Mouse (Mus musculus): ENCODE results near the gene Gm20388. TPM values are rescaled to one million over a fixed set of nuclear protein-coding genes. Genes with fewer than 3 reads are reported as not detected.

The Gm20388 gene
- polyA plus RNA-seq, 1 experiment, result 18.7 TPM

DNA sequence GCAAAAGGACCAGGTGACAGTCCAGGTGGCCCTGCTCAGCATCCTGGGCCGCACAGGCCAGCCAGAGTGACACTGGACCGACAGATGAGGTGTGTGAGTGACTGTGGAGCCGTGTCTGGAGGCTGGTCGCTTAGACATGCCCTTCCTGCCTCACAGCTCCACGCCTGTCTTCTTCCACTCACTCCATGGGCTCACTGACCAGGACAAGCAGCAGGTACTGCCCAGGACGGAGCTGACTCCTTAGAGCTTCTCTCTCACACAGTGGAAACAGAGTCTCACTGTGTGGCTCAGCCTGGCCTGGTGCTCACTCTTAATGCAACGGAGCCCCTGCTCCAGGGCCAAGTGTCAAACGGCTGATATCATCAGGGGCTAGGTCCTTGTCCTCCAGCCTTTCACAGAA is 1884.8 kb downstream of the Gm20388 start:
- TF ChIP-seq POLR2A (IDR thresholded peaks at IDR 0.05; ENCODE audit: borderline replicate concordance, insufficient read depth, low read length) (no peak), CTCF (IDR thresholded peaks at IDR 0.05; ENCODE audit: borderline replicate concordance, insufficient read depth, low read depth, low read length) (no peak)
- DNase-seq, result peak in 1 of 2 experiments; percentile 59
- WGBS, result 89% methylated on average over 8 of the region's 8 CpGs
- Histone ChIP-seq H3K4me1 (ENCODE audit: control insufficient read depth, insufficient read depth, low read length) (peaks cover 9% of the 10 kb centered on the region), H3K4me3 (replicated peaks; ENCODE audit: insufficient read depth, low read depth, low read length) (no peak overlapping the region), H3K27me3 (ENCODE audit: control insufficient read depth, insufficient read depth, low read length) (no peaks in the 10 kb centered on the region), H3K27ac (ENCODE audit: insufficient read depth, low read length) (no peak overlapping the region)

DNA sequence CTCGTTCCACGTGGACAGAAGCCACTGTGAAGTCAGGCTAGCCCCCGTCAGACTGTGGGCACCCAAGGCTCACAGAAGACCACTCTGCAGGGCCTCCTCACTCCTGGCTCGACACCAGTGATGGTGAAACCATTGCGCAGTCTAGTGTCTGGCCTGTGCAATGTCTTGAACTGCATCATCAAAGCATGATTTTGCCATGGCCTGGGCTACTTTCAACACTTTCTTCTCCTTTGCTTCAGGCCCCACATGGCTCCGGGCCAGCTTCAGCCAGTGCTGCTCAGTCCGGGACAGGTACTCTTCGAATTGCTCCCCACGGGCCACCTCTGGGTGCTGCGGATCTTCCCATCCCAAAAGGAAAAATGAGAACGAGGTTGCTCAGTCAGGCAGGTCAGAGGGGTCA is 1885.8 kb downstream of the Gm20388 start:
- TF ChIP-seq POLR2A (IDR thresholded peaks at IDR 0.05; ENCODE audit: borderline replicate concordance, insufficient read depth, low read length) (no peak), CTCF (IDR thresholded peaks at IDR 0.05; ENCODE audit: borderline replicate concordance, insufficient read depth, low read depth, low read length) (no peak)
- DNase-seq, result peak in 1 of 2 experiments; percentile 15
- Histone ChIP-seq H3K4me1 (ENCODE audit: control insufficient read depth, insufficient read depth, low read length) (peaks cover 9% of the 10 kb centered on the region), H3K27me3 (ENCODE audit: control insufficient read depth, insufficient read depth, low read length) (no peaks in the 10 kb centered on the region), H3K27ac (ENCODE audit: insufficient read depth, low read length) (no peak overlapping the region), H3K4me3 (replicated peaks; ENCODE audit: insufficient read depth, low read depth, low read length) (no peak overlapping the region)
- WGBS, result 84% methylated on average over 11 of the region's 11 CpGs

DNA sequence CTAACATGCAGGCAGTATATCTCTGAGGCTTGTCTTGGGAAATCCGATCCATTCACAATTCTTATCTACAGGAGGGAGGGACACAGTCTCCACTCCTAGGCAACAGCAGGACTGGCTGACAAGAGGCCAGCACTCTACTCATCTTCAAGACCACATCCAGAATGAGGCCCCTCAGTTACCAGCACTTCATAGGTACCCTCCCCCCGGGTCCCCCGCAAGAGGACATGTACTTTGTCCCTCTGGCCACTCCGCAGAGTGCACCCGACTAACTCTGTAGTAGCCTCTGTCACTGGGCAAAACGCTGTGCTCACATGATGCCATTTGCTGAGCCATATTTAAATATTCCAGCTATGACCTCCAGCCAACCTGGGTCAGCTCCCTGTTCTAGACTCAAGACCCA is 1887.8 kb downstream of the Gm20388 start:
- Histone ChIP-seq H3K27ac (ENCODE audit: insufficient read depth, low read length) (no peak overlapping the region), H3K4me3 (replicated peaks; ENCODE audit: insufficient read depth, low read depth, low read length) (no peak overlapping the region), H3K4me1 (ENCODE audit: control insufficient read depth, insufficient read depth, low read length) (peaks cover 13% of the 10 kb centered on the region), H3K27me3 (ENCODE audit: control insufficient read depth, insufficient read depth, low read length) (no peaks in the 10 kb centered on the region)
- DNase-seq, result no peak
- WGBS, result 91% methylated on average over 6 of the region's 6 CpGs
- no peak for TF ChIP-seq CTCF (IDR thresholded peaks at IDR 0.05; ENCODE audit: borderline replicate concordance, insufficient read depth, low read depth, low read length)
- TF ChIP-seq POLR2A (IDR thresholded peaks at IDR 0.05; ENCODE audit: borderline replicate concordance, insufficient read depth, low read length), result no peak

DNA sequence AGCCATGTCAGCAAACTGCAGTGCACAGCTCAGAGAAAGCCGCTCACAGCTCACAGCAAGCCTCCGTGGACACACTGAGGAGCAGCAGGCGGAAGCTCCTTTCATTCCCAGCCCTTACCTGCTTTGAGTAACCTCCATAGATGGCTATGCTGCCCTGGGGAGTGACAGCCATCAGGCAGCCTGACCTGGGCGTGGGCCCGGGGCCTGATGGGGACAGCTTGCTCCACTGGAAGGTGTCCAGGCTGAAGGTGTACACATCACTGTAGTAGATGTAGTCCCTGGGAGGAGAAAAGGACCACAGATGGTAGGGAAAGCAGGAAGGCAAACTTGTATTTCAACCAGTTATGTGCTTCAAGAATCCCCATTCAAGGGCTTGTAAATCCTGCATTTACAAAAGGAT is 1894.2 kb downstream of the Gm20388 start:
- DNase-seq, result peak in 1 of 2 experiments; percentile 59
- Histone ChIP-seq H3K27me3 (ENCODE audit: control insufficient read depth, insufficient read depth, low read length) (no peaks in the 10 kb centered on the region), H3K4me1 (ENCODE audit: control insufficient read depth, insufficient read depth, low read length) (peaks cover 17% of the 10 kb centered on the region), H3K4me3 (replicated peaks; ENCODE audit: insufficient read depth, low read depth, low read length) (no peak overlapping the region), H3K27ac (ENCODE audit: insufficient read depth, low read length) (no peak overlapping the region)
- WGBS, result 26% methylated on average over 5 of the region's 5 CpGs
- TF ChIP-seq POLR2A (IDR thresholded peaks at IDR 0.05; ENCODE audit: borderline replicate concordance, insufficient read depth, low read length) (no peak), CTCF (IDR thresholded peaks at IDR 0.05; ENCODE audit: borderline replicate concordance, insufficient read depth, low read depth, low read length) (no peak)

DNA sequence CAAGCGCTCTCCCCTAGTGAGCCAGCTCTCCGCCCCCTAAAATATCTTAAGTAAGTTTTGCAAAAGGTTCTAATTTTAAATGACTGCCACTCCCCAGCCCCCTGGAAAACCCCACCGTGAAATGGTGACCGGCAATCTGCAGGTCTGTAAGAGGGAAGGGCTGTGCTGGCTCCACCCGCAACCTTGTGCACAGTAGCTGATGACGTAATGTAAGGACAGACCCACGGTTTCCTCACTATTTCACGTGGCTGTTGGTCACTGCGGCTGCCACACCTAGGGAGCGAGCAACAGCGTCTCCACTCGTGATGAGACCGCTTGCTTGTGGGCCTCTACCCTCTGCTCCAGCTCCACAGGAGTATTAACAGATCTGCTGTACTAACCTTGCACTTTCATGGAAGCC is 1895.5 kb downstream of the Gm20388 start:
- DNase-seq, result no peak
- 91% methylated on average over 13 of the region's 13 CpGs for WGBS
- Histone ChIP-seq H3K27ac (ENCODE audit: insufficient read depth, low read length) (no peak overlapping the region), H3K27me3 (ENCODE audit: control insufficient read depth, insufficient read depth, low read length) (no peaks in the 10 kb centered on the region), H3K4me3 (replicated peaks; ENCODE audit: insufficient read depth, low read depth, low read length) (no peak overlapping the region), H3K4me1 (ENCODE audit: control insufficient read depth, insufficient read depth, low read length) (peaks cover 20% of the 10 kb centered on the region)
- TF ChIP-seq CTCF (IDR thresholded peaks at IDR 0.05; ENCODE audit: borderline replicate concordance, insufficient read depth, low read depth, low read length) (no peak), POLR2A (IDR thresholded peaks at IDR 0.05; ENCODE audit: borderline replicate concordance, insufficient read depth, low read length) (no peak)

DNA sequence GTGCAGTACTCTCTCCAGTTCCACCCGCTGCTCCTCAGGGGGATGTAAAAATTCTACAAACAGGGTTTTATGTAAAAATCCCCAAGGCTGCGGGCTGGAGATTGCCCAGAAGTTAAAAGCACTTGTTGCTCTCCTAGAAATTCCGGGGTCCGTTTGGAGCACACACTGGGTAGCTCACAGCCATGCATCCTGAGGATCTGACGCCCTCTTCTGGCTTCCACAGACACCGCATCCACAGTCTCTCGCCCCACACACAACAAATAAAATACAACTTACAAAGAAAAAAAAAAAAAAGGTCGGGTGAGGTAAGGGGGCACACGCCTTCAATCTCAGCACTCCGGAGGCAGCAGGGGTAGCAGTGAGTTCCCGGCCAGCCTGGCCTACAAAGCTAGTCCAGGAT is 1897.4 kb downstream of the Gm20388 start:
- 77% methylated on average over 11 of the region's 11 CpGs for WGBS
- no peaks in the 10 kb centered on the region for H3K27me3 ChIP-seq (ENCODE audit: control insufficient read depth, insufficient read depth, low read length)
- no peak overlapping the region for H3K4me3 ChIP-seq (replicated peaks; ENCODE audit: insufficient read depth, low read depth, low read length)
- TF ChIP-seq POLR2A (IDR thresholded peaks at IDR 0.05; ENCODE audit: borderline replicate concordance, insufficient read depth, low read length), result no peak
- peak; percentile 44; the same call in 1 of the 2 replicates for TF ChIP-seq CTCF (IDR thresholded peaks at IDR 0.05; ENCODE audit: borderline replicate concordance, insufficient read depth, low read depth, low read length)
- peaks cover 22% of the 10 kb centered on the region for H3K4me1 ChIP-seq (ENCODE audit: control insufficient read depth, insufficient read depth, low read length)
- DNase-seq, result no peak
- H3K27ac ChIP-seq (ENCODE audit: insufficient read depth, low read length), result no peak overlapping the region

DNA sequence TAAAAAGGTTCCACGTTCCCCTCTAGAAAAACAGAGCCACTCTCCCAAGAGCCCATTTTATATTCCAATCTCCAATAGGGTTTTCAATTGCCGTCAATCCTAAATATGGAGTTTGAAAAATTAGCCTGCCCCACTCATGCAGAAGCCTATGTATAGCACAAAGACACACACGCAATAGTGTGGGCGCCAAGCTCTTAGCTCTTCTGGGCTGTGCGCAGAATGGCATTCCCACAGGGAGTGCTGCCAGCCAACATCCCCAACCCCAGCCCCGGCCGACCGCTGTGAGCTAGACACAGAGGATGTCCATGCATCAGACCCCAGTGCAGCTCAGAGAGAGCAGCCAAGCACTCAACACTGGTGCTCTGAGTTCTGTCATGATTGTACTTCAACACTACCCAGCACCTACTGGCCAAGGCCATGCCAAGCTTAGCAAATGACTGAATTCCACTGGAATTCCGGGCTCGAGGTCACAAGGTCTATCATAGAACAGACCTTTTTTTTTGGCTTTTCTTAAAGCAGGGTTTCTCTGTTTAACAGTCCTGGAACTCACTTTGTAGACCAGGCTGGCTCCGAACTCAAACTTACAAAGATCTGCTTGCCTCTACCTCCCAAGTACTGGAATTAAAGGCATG is 1899.0 kb downstream of the Gm20388 start:
- no peak for TF ChIP-seq CTCF (IDR thresholded peaks at IDR 0.05; ENCODE audit: borderline replicate concordance, insufficient read depth, low read depth, low read length)
- no peak for TF ChIP-seq POLR2A (IDR thresholded peaks at IDR 0.05; ENCODE audit: borderline replicate concordance, insufficient read depth, low read length)
- DNase-seq, result no peak
- WGBS, result 92% methylated on average over 11 of the region's 11 CpGs
- Histone ChIP-seq H3K4me3 (replicated peaks; ENCODE audit: insufficient read depth, low read depth, low read length) (no peak overlapping the region), H3K27me3 (ENCODE audit: control insufficient read depth, insufficient read depth, low read length) (no peaks in the 10 kb centered on the region), H3K4me1 (ENCODE audit: control insufficient read depth, insufficient read depth, low read length) (peaks cover 16% of the 10 kb centered on the region), H3K27ac (ENCODE audit: insufficient read depth, low read length) (no peak overlapping the region)

DNA sequence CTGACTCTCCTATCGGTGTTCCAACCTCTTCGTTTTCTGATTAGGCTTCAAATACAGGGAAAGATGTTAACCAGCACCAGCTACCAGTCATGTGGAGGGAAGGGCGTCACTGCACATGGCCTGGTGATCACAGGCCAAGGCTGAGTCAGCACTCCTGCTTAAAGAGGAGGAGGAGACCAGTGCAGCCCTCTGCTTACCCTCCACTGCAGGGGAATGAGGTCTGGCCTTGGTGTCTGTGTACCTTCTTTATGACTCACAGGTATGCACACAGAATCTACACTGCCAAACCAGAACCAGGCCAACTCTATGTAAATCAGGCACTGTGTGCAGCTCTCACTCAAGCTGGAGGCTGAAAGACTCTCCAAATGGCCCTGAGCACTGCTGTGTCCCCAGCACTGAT is 1900.9 kb downstream of the Gm20388 start:
- 70% methylated on average over 3 of the region's 3 CpGs for WGBS
- Histone ChIP-seq H3K4me1 (ENCODE audit: control insufficient read depth, insufficient read depth, low read length) (peaks cover 9% of the 10 kb centered on the region; the same call in 1 of the 2 replicates), H3K27me3 (ENCODE audit: control insufficient read depth, insufficient read depth, low read length) (no peaks in the 10 kb centered on the region), H3K27ac (ENCODE audit: insufficient read depth, low read length) (0 out of 2 replicates have a peak overlapping the region, but pooled peaks have one; percentile 2), H3K4me3 (replicated peaks; ENCODE audit: insufficient read depth, low read depth, low read length) (no peak overlapping the region)
- no peak for DNase-seq
- no peak for TF ChIP-seq POLR2A (IDR thresholded peaks at IDR 0.05; ENCODE audit: borderline replicate concordance, insufficient read depth, low read length)
- TF ChIP-seq CTCF (IDR thresholded peaks at IDR 0.05; ENCODE audit: borderline replicate concordance, insufficient read depth, low read depth, low read length), result no peak
